Mouse (Mus musculus) cerebellum, postnatal 4 days (tissue): Measurements from ENCODE around the gene Gm27235.
"Not testable (repeated sequence)": the region's sequence is repeated elsewhere in the genome, so short reads cannot be mapped to it uniquely, and the experiment has no call there.

Experiments
- DNase-seq, 2 experiments: peaks; one replicate each; pipeline ENCODE4 v3.0.0; 2022; ENCODE audit warnings: low spot score in 2 of 2, mixed read lengths in 1 of 2

Gene Gm27235

DNA sequence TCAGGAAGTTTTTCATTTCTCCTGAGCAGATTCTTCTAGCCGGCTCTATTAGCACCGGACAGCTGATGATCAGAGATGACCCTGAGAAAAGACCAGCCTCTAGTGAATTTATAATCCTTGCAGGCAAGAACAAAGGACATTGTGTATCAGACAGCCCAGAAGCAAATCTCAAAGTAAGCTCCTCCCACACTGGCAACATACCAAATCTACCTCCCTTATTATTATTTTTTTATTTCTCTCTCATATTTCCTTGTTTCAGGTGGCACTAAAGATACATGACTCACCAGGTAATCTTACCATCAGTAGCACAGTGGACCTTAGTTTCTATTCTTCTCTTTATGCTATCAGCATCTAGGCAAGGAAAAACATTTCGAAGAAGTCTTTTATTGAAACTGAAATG lies at the start of gene Gm27235, which contains the start of gene D730048I06Rik:
Gene Gm27235, minus strand, starts transcription at position 101 of the 400 bp plus-strand sequence.
Gene D730048I06Rik, minus strand, starts transcription at position 112 of the 400 bp plus-strand sequence.
- no peak for DNase-seq

DNA sequence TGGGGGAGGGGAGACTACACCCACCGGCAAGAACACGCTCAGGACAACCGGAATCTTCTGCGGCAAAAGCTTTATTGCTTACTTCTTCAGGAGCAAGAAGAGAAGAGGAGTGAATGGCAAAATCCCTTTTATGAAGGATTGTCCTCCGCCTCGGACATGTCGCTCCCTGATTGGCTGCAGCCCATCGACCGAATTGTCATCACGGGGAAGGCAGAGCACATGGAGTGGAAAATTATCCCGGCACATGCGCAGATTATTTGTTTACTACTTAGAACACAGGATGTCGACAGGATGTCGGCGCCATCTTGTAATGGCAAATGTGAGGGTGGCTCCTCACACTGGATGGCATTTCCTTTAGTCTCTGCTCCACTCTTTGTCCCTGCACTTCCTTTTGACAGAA lies 28.0 kb upstream of the Gm27235 start:
- not testable (repeated sequence) for DNase-seq

DNA sequence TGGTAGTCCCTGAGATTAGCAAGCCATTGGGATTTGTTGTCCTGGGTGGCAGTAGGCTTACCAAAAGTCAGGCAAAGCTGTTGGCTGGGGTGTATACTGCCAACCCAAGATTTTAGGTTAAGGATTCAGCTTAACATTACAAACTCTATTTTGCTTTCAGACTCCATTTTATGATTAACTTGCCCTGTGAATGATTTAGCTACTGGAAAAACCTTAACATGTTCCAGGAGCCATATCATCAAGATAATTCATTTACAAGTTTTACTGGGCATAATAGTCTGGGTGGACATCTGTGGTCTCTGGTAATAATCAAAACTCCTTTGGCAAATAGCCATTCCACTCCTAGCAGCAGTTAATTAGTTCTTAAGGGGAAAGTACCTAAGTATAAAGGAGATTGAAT lies 8.2 kb upstream of the Gm27235 start:
- no peak for DNase-seq

DNA sequence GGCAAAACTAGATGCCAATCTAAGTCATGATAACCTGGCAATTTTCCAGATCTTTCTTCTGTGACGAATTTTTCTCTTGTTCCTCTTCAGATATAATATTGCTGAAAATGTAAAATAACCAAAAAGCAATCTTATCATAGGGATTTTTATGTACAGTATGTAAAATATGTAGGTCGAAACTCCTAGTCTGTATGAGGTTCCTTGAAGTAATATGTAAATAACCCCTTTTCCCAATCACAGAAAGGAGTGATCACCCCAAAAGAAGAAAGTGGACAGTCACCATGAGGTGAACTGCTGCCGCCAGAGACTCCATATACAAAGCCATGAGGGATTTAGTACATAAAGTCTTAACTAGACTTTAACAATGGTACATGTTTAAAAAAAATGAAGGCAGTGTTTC lies 11.9 kb downstream of the Gm27235 start, which contains the start of gene Gm17727:
Gene Gm17727, minus strand, starts transcription at position 101 of the 400 bp plus-strand sequence.
- DNase-seq, result no peak

DNA sequence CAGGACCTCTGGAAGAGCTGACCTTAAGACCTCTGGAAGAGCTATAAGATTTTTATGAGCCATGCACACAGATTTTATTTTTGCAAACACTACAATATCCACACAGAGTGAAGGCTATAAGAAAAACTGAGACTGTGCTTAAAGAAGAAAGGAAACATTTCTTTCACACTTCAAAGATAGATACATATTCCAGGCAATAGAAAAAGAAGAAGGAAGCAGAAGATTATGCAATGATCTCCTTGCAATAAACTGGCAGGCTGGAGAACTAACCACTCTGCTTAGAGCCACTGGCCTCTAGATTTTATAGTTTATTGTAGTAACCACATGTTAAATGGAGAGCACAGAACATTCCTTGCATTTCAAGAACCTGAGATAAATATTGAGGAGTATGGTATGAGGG lies 33.1 kb downstream of the Gm27235 start:
- DNase-seq, result no peak

DNA sequence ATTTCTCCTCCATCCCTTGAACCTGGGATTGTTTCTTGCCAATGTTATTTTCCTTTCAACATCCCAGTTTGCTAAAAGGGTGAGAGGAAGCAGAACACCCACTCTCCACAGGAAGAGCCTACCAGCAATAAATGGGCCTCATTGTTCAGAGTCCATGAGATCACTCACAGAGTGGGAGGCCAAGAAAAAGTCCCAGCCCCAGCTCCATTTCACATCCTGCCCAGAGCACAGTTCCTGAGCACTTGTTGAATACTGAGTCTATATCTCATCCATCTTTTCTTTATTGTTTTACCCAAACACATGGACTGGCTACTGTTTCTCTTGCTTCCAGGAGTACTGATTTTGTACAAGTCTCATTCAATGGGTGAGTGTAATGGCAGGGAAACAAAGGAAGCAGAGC lies 49.2 kb downstream of the Gm27235 start, which contains the start of gene Gm17677:
Gene Gm17677, plus strand, starts transcription at position 301 of the 400 bp plus-strand sequence.
- no peak for DNase-seq
